Mouse (Mus musculus): ENCODE data around the gene Lrrk1. TPM values are rescaled to one million over a fixed set of nuclear protein-coding genes. Genes with fewer than 3 reads are reported as not detected.

Lrrk1 gene
- total RNA-seq, 1 experiment, result 7.4 TPM

- H3K4me3 ChIP-seq (ENCODE audit: insufficient read depth in 1 of 2, low read depth in 1 of 2, low read length in 2 of 2, poor library complexity in 1 of 2, severe bottlenecking in 1 of 2), result no peak overlapping the region
- no peaks in the 10 kb centered on the region for H3K9me3 ChIP-seq (ENCODE audit: control insufficient read depth, insufficient read depth, low read depth, low read length)
- H3K36me3 ChIP-seq (ENCODE audit: control insufficient read depth, insufficient read depth, low read length, poor library complexity, severe bottlenecking), result no peaks in the 10 kb centered on the region
- in situ Hi-C loops (cut with MboI; ENCODE audit: low sequenced_read_pairs in 2 of 2, unreplicated experiment in 2 of 2), result no loop called here
- peaks cover 4 to 5% of the 10 kb centered on the region in 2 experiments; a peak in 2 of 4 replicates for H3K4me1 ChIP-seq (ENCODE audit: control insufficient read depth in 2 of 2, insufficient read depth in 2 of 2, low read length in 2 of 2, poor library complexity in 1 of 2)
- TF ChIP-seq MAFK (IDR thresholded peaks at IDR 0.05; ENCODE audit: insufficient read depth, low read depth, low read length), result no peak
- TF ChIP-seq ZC3H11A (IDR thresholded peaks at IDR 0.05; ENCODE audit: borderline replicate concordance, low read depth, low read length), result no peak
- TF ChIP-seq ZNF384 (IDR thresholded peaks at IDR 0.05; ENCODE audit: low read depth, low read length), result no peak
- no peak for TF ChIP-seq HCFC1 (IDR thresholded peaks at IDR 0.05; ENCODE audit: borderline replicate concordance, insufficient read depth, low read length)
- no peak for TF ChIP-seq CHD2 (IDR thresholded peaks at IDR 0.05; ENCODE audit: low read depth, low read length)
- H3K27ac ChIP-seq (ENCODE audit: insufficient read depth, low read depth, low read length, poor library complexity, severe bottlenecking), result no peak overlapping the region
- DNase-seq (ENCODE audit: low read depth, low spot score), result no peak
- no peak overlapping the region for H3K9ac ChIP-seq (ENCODE audit: insufficient read depth, low read depth, low read length, poor library complexity, severe bottlenecking)
Measured at GRCm38 (mm10) chr7:66325419-66326053, 62.6 kb downstream of the Lrrk1 start.

GRCm38 (mm10) chr7:66323252-66324015 is 64.7 kb downstream of the Lrrk1 start:
- no peak for DNase-seq (ENCODE audit: low read depth, low spot score)
- Histone ChIP-seq H3K9me3 (ENCODE audit: control insufficient read depth, insufficient read depth, low read depth, low read length) (no peaks in the 10 kb centered on the region), H3K27ac (ENCODE audit: insufficient read depth, low read depth, low read length, poor library complexity, severe bottlenecking) (no peak overlapping the region), H3K4me3 (ENCODE audit: insufficient read depth in 1 of 2, low read depth in 1 of 2, low read length in 2 of 2, poor library complexity in 1 of 2, severe bottlenecking in 1 of 2) (no peak overlapping the region), H3K36me3 (ENCODE audit: control insufficient read depth, insufficient read depth, low read length, poor library complexity, severe bottlenecking) (no peaks in the 10 kb centered on the region), H3K4me1 (ENCODE audit: control insufficient read depth in 2 of 2, insufficient read depth in 2 of 2, low read length in 2 of 2, poor library complexity in 1 of 2) (peaks cover 2 to 5% of the 10 kb centered on the region in 2 experiments; a peak in 2 of 4 replicates), H3K9ac (ENCODE audit: insufficient read depth, low read depth, low read length, poor library complexity, severe bottlenecking) (no peak overlapping the region)
- in situ Hi-C loops (cut with MboI; ENCODE audit: low sequenced_read_pairs in 2 of 2, unreplicated experiment in 2 of 2), result loop anchor here in 1 of 2 experiments (25.0 kb wide), 2 partner anchors 211 to 339 kb away; partner anchors contain the start of gene Chsy1
- TF ChIP-seq MAFK (IDR thresholded peaks at IDR 0.05; ENCODE audit: insufficient read depth, low read depth, low read length) (no peak), CHD2 (IDR thresholded peaks at IDR 0.05; ENCODE audit: low read depth, low read length) (no peak), ZNF384 (IDR thresholded peaks at IDR 0.05; ENCODE audit: low read depth, low read length) (no peak), HCFC1 (IDR thresholded peaks at IDR 0.05; ENCODE audit: borderline replicate concordance, insufficient read depth, low read length) (no peak), ZC3H11A (IDR thresholded peaks at IDR 0.05; ENCODE audit: borderline replicate concordance, low read depth, low read length) (no peak)

GRCm38 (mm10) chr7:66320996-66321395 is 67.2 kb downstream of the Lrrk1 start:
- H3K9me3 ChIP-seq (ENCODE audit: control insufficient read depth, insufficient read depth, low read depth, low read length), result no peaks in the 10 kb centered on the region
- no peaks in the 10 kb centered on the region for H3K36me3 ChIP-seq (ENCODE audit: control insufficient read depth, insufficient read depth, low read length, poor library complexity, severe bottlenecking)
- H3K9ac ChIP-seq (ENCODE audit: insufficient read depth, low read depth, low read length, poor library complexity, severe bottlenecking), result no peak overlapping the region
- no peak for TF ChIP-seq ZNF384 (IDR thresholded peaks at IDR 0.05; ENCODE audit: low read depth, low read length)
- no peak for TF ChIP-seq HCFC1 (IDR thresholded peaks at IDR 0.05; ENCODE audit: borderline replicate concordance, insufficient read depth, low read length)
- TF ChIP-seq CHD2 (IDR thresholded peaks at IDR 0.05; ENCODE audit: low read depth, low read length), result no peak
- TF ChIP-seq ZC3H11A (IDR thresholded peaks at IDR 0.05; ENCODE audit: borderline replicate concordance, low read depth, low read length), result no peak
- no peak for TF ChIP-seq MAFK (IDR thresholded peaks at IDR 0.05; ENCODE audit: insufficient read depth, low read depth, low read length)
- in situ Hi-C loops (cut with MboI; ENCODE audit: low sequenced_read_pairs in 2 of 2, unreplicated experiment in 2 of 2), result loop anchor here in 1 of 2 experiments (25.0 kb wide), 2 partner anchors 209 to 341 kb away; partner anchors contain the start of gene Chsy1
- no peak for DNase-seq (ENCODE audit: low read depth, low spot score)
- H3K4me3 ChIP-seq (ENCODE audit: insufficient read depth in 1 of 2, low read depth in 1 of 2, low read length in 2 of 2, poor library complexity in 1 of 2, severe bottlenecking in 1 of 2), result no peak overlapping the region
- no peaks in the 10 kb centered on the region for H3K4me1 ChIP-seq (ENCODE audit: control insufficient read depth in 2 of 2, insufficient read depth in 2 of 2, low read length in 2 of 2, poor library complexity in 1 of 2)
- no peak overlapping the region for H3K27ac ChIP-seq (ENCODE audit: insufficient read depth, low read depth, low read length, poor library complexity, severe bottlenecking)

- DNase-seq (ENCODE audit: low read depth, low spot score), result no peak
- Histone ChIP-seq H3K9me3 (ENCODE audit: control insufficient read depth, insufficient read depth, low read depth, low read length) (no peaks in the 10 kb centered on the region), H3K4me3 (ENCODE audit: insufficient read depth in 1 of 2, low read depth in 1 of 2, low read length in 2 of 2, poor library complexity in 1 of 2, severe bottlenecking in 1 of 2) (no peak overlapping the region), H3K27ac (ENCODE audit: insufficient read depth, low read depth, low read length, poor library complexity, severe bottlenecking) (no peak overlapping the region), H3K4me1 (ENCODE audit: control insufficient read depth in 2 of 2, insufficient read depth in 2 of 2, low read length in 2 of 2, poor library complexity in 1 of 2) (no peaks in the 10 kb centered on the region), H3K36me3 (ENCODE audit: control insufficient read depth, insufficient read depth, low read length, poor library complexity, severe bottlenecking) (no peaks in the 10 kb centered on the region), H3K9ac (ENCODE audit: insufficient read depth, low read depth, low read length, poor library complexity, severe bottlenecking) (no peak overlapping the region)
- in situ Hi-C loops (cut with MboI; ENCODE audit: low sequenced_read_pairs in 2 of 2, unreplicated experiment in 2 of 2), result loop anchor here in 1 of 2 experiments (25.0 kb wide), 2 partner anchors 206 to 344 kb away; partner anchors contain the start of gene Chsy1
- no peak for TF ChIP-seq CHD2 (IDR thresholded peaks at IDR 0.05; ENCODE audit: low read depth, low read length)
- no peak for TF ChIP-seq HCFC1 (IDR thresholded peaks at IDR 0.05; ENCODE audit: borderline replicate concordance, insufficient read depth, low read length)
Measured at GRCm38 (mm10) chr7:66318147-66318546, 70.0 kb downstream of the Lrrk1 start.

All from ES-E14 (cell line).